Mouse (Mus musculus) thymus, postnatal 36 days (tissue): ENCODE measurements around the gene Mkrn3.

Source experiments
- DNase-seq, 2 experiments: peaks; one replicate each; pipeline ENCODE4 v3.0.0; 2022; ENCODE audit warnings: mixed read lengths in 2 of 2

Mkrn3 gene

DNA sequence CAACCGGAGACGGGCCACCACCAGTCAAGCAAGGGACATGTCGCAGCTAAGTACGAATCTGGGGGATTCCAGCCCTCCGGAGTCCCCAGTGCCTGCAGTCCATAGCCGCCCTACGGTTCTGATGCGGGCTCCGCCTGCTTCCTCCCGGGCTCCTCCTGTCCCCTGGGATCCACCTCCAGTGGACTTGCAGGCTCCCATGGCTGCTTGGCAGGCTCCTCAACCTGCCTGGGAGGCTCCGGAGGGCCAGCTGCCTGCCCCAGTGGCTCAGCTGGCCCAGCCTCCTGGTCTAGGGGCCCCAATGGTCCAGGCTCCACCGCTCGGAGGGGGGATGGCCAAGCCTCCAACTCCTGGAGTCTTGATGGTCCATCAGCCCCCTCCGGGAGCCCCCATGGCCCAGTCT, 42.6 kb downstream of the Mkrn3 start:
- DNase-seq: no peak

DNA sequence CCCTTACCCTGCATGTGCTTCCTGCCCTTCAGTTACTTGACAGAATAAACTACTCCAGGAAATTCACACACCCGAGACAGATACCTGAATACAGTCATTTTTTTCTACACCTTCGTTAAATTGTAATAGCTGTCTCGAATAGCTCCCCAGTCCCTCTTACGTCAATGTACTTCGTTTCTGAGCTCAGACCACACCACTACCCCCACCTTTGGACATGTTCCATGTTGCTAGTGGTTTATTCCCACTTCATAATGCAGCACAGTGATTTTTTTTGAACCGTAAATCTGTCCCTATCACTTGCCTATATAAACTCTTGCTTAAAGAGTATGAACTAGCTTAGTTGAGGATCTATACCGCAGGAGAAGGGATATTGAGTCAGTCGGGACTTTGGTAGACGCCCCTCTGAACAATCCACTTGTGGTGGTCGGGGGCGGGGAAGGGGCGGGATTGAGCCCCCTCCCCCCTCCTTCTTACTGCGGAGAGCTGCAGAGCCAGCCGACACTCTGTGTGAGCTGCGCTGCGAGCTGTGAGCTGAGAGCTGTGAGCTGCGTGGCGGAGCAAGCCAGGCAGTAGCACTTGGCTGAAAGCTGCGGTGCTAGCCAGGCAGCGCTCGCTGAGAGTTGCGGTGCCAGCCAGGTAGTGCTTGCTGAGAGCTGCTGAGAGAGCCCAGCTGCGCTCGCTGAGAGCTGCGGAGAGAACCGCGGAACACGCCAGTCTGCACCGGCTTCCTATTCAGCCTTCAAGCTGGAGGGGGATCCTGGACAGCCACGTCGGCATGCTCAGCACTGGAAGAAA, 43.2 kb downstream of the Mkrn3 start, which contains the start of gene Magel2:
Magel2 (plus strand) TSS at position 501 of the 795 bp plus-strand sequence.
- DNase-seq: no peak

DNA sequence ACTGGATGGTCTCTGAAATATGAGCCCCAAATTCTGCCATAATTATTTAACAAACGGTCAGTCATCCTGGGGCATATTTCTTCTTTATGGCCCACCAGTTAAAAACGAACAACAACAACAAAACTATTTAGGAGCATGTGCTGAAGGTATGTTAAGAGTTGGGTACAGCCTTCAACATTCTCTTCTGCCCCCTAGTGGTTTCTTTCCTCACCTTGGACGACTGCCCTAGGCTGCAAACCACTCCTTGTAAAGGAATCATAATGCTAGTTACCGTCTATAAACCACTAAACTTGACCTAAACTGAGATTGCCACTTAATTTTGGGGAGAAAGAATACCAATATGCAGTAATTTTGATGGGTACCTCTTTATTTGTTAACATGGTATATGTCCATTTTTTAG, 44.3 kb downstream of the Mkrn3 start:
- no peak for DNase-seq
